Mouse (Mus musculus): ENCODE data around the gene Tnpo3. TPM values are rescaled to one million over a fixed set of nuclear protein-coding genes. Genes with fewer than 3 reads are reported as not detected.

Gene Tnpo3
- polyA plus RNA-seq, 1 experiment from 2014 or later: 85.4 TPM

DNA sequence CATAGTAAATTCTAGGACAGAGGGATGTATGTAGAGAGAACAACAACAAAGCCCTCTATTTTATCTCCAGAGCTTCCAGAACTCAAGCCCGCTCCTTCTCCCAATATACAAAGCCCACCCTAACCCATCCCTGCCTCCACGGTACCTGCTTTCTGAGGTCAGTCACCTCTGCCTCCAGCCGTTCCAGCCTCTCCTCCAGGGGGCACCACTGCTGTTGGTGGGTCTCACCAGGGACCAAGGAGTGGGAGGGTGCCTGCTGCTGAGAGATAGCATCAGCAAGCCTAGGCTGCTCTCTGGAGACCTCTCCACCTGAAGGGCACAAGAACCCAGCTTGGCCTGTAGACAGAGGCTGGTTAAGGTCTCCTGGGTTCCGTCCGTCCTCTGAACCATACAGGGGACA lies 104.2 kb downstream of the Tnpo3 start:
- Histone ChIP-seq H3K4me1 (replicated peaks; ENCODE audit: control insufficient read depth, insufficient read depth, low read length) (no peaks in the 10 kb centered on the region), H3K27me3 (ENCODE audit: control insufficient read depth, insufficient read depth, low read length) (peaks cover 34% of the 10 kb centered on the region), H3K27ac (no peak overlapping the region), H3K4me3 (replicated peaks; ENCODE audit: low read length) (no peak overlapping the region), H3K9me3 (ENCODE audit: control insufficient read depth, low read length) (no peaks in the 10 kb centered on the region), H3K4me2 (replicated peaks) (no peak overlapping the region), H3K36me3 (replicated peaks; ENCODE audit: control insufficient read depth, insufficient read depth) (no peaks in the 10 kb centered on the region), H3K9ac (no peak overlapping the region)
- WGBS: 91% methylated on average over 5 of the region's 5 CpGs
- no peak for DNase-seq (ENCODE audit: low spot score)
- no peak for ATAC-seq (ENCODE audit: low FRiP score)

DNA sequence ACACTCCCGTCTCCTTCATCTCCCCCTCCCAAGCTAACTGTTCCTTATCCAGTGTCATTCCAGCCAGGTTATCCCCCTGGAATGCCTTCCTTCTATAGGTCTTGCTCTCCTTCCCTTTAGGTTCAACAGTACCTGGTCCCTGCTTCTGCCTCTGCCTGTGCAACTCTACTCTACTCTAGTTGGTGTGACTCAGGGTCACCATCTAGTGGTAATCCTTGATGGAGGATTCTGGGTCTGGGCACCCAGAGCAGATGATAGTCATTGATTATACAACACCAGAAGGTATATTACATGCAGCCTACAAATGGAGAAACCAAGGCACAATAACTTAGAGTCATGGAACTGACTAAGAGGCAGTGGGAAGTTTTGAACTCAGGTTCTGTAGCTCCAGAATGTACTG lies 108.1 kb downstream of the Tnpo3 start:
- Histone ChIP-seq H3K36me3 (replicated peaks; ENCODE audit: control insufficient read depth, insufficient read depth) (no peaks in the 10 kb centered on the region), H3K4me1 (replicated peaks; ENCODE audit: control insufficient read depth, insufficient read depth, low read length) (no peaks in the 10 kb centered on the region), H3K4me3 (replicated peaks; ENCODE audit: low read length) (no peak overlapping the region), H3K27ac (no peak overlapping the region), H3K9ac (no peak overlapping the region), H3K9me3 (ENCODE audit: control insufficient read depth, low read length) (no peaks in the 10 kb centered on the region), H3K27me3 (ENCODE audit: control insufficient read depth, insufficient read depth, low read length) (peaks cover 27% of the 10 kb centered on the region), H3K4me2 (replicated peaks) (no peak overlapping the region)
- no peak for ATAC-seq (ENCODE audit: low FRiP score)
- WGBS: 100% methylated on average over 1 of the region's 1 CpGs
- DNase-seq (ENCODE audit: low spot score): no peak

GRCm38 (mm10) chr6:29500810-29501209 lies 108.9 kb downstream of the Tnpo3 start:
- Histone ChIP-seq H3K4me3 (replicated peaks; ENCODE audit: low read length) (no peak overlapping the region), H3K4me1 (replicated peaks; ENCODE audit: control insufficient read depth, insufficient read depth, low read length) (no peaks in the 10 kb centered on the region), H3K9me3 (ENCODE audit: control insufficient read depth, low read length) (no peaks in the 10 kb centered on the region), H3K27me3 (ENCODE audit: control insufficient read depth, insufficient read depth, low read length) (peaks cover 27% of the 10 kb centered on the region), H3K4me2 (replicated peaks) (no peak overlapping the region), H3K27ac (no peak overlapping the region), H3K9ac (no peak overlapping the region), H3K36me3 (replicated peaks; ENCODE audit: control insufficient read depth, insufficient read depth) (no peaks in the 10 kb centered on the region)
- no peak for DNase-seq (ENCODE audit: low spot score)
- WGBS: 92% methylated on average over 6 of the region's 6 CpGs
- no peak for ATAC-seq (ENCODE audit: low FRiP score)

DNA sequence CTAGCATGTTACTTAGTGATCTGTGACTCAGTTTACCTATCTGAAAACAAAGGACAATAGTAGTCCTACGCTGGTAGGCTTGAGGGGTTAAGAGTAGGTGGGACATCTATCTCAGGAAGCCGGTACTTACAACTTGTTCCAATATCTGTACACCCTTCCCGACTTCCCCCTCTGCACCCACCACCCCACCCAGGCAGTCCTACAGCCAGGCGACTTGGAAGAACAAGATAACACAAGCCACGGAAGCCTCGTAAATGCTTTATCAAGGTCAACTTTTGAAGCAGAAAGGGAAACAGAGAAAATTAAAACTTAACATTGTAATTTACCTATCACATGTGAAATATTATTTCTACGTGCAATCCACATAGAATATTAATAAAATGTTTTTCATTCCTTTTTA lies 109.5 kb downstream of the Tnpo3 start:
- H3K27me3 ChIP-seq (ENCODE audit: control insufficient read depth, insufficient read depth, low read length): peaks cover 30% of the 10 kb centered on the region
- H3K27ac ChIP-seq: no peak overlapping the region
- no peaks in the 10 kb centered on the region for H3K4me1 ChIP-seq (replicated peaks; ENCODE audit: control insufficient read depth, insufficient read depth, low read length)
- H3K9me3 ChIP-seq (ENCODE audit: control insufficient read depth, low read length): no peaks in the 10 kb centered on the region
- WGBS: 92% methylated on average over 7 of the region's 7 CpGs
- H3K4me3 ChIP-seq (replicated peaks; ENCODE audit: low read length): no peak overlapping the region
- DNase-seq (ENCODE audit: low spot score) (no peak), ATAC-seq (ENCODE audit: low FRiP score) (no peak)
- H3K9ac ChIP-seq: no peak overlapping the region
- no peak overlapping the region for H3K4me2 ChIP-seq (replicated peaks)
- no peaks in the 10 kb centered on the region for H3K36me3 ChIP-seq (replicated peaks; ENCODE audit: control insufficient read depth, insufficient read depth)

DNA sequence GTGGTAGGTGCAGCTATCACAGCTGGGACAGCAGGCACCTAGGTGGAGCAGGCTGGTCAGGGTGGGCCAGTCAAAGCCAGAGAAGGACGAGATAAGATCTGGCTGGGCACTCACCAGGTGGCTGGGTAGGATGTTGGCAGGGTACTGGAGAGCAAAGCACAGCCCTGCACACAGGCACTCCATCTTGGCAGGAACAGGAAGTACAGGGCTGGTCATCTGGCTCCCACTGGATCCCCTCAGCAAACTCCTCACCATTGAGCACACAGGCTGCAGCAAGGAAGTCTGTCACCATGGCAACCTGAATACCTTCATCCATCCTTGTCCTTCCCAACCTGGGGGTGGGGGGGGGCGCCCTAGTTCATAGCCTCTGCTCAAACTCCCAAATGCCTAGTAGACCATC lies 111.9 kb downstream of the Tnpo3 start:
- no peak overlapping the region for H3K27ac ChIP-seq
- ATAC-seq (ENCODE audit: low FRiP score): 0 out of 2 replicates have a peak, but pooled peaks have one; percentile 32
- H3K36me3 ChIP-seq (replicated peaks; ENCODE audit: control insufficient read depth, insufficient read depth): no peaks in the 10 kb centered on the region
- no peak for DNase-seq (ENCODE audit: low spot score)
- H3K9me3 ChIP-seq (ENCODE audit: control insufficient read depth, low read length): no peaks in the 10 kb centered on the region
- H3K4me1 ChIP-seq (replicated peaks; ENCODE audit: control insufficient read depth, insufficient read depth, low read length): no peaks in the 10 kb centered on the region
- H3K4me2 ChIP-seq (replicated peaks): no peak overlapping the region
- H3K27me3 ChIP-seq (ENCODE audit: control insufficient read depth, insufficient read depth, low read length): peaks cover 36% of the 10 kb centered on the region
- WGBS: 37% methylated on average over 2 of the region's 2 CpGs
- no peak overlapping the region for H3K9ac ChIP-seq
- H3K4me3 ChIP-seq (replicated peaks; ENCODE audit: low read length): no peak overlapping the region

GRCm38 (mm10) chr6:29496270-29496669 lies 113.4 kb downstream of the Tnpo3 start:
- peaks cover 36% of the 10 kb centered on the region for H3K27me3 ChIP-seq (ENCODE audit: control insufficient read depth, insufficient read depth, low read length)
- DNase-seq (ENCODE audit: low spot score): no peak

DNA sequence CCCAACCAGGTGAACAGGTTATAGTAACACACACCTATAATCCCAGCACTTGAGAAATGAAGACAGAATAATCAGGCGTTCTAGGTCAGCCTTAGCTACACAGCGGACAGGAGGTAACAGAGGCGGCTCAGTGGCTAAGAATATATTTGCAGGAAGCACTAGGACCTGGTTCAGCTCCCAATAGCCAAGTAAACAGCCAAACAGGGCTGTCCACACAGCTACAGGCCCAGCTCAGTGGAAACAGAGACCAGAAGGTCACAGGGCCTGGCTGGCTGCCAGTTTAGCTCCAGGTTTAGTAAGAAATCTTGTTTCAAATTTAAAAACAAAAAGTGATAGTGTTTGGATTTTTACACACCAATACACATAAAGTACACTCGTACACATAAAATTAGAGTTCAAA lies 115.6 kb downstream of the Tnpo3 start:
- Histone ChIP-seq H3K27ac (no peak overlapping the region), H3K4me2 (replicated peaks) (no peak overlapping the region), H3K36me3 (replicated peaks; ENCODE audit: control insufficient read depth, insufficient read depth) (no peaks in the 10 kb centered on the region), H3K4me3 (replicated peaks; ENCODE audit: low read length) (no peak overlapping the region), H3K9ac (no peak overlapping the region), H3K9me3 (ENCODE audit: control insufficient read depth, low read length) (no peaks in the 10 kb centered on the region), H3K4me1 (replicated peaks; ENCODE audit: control insufficient read depth, insufficient read depth, low read length) (no peaks in the 10 kb centered on the region), H3K27me3 (ENCODE audit: control insufficient read depth, insufficient read depth, low read length) (peaks cover 36% of the 10 kb centered on the region)
- no peak for ATAC-seq (ENCODE audit: low FRiP score)
- DNase-seq (ENCODE audit: low spot score): no peak
- WGBS: 85% methylated on average over 4 of the region's 4 CpGs

More at GRCm38 (mm10) chr6:29496270-29496669, 113.4 kb downstream of the Tnpo3 start:
- H3K4me2 ChIP-seq (replicated peaks): no peak overlapping the region
- no peak overlapping the region for H3K4me3 ChIP-seq (replicated peaks; ENCODE audit: low read length)
- H3K4me1 ChIP-seq (replicated peaks; ENCODE audit: control insufficient read depth, insufficient read depth, low read length): no peaks in the 10 kb centered on the region
- ATAC-seq (ENCODE audit: low FRiP score): peak; percentile 57; the same call in 1 of the 2 replicates
- no peaks in the 10 kb centered on the region for H3K36me3 ChIP-seq (replicated peaks; ENCODE audit: control insufficient read depth, insufficient read depth)
- H3K27ac ChIP-seq: no peak overlapping the region
- WGBS: 16% methylated on average over 25 of the region's 25 CpGs
- no peak overlapping the region for H3K9ac ChIP-seq
- no peaks in the 10 kb centered on the region for H3K9me3 ChIP-seq (ENCODE audit: control insufficient read depth, low read length)

Other genes with a start within 250 kb of the Tnpo3 start
- 0.46 and 0.48 TPM in 2 replicates for gene Opn1sw, start 221.4 kb downstream of the Tnpo3 start, polyA plus RNA-seq (2014; fragmentation: Nextera tagmentation; extraction: Ambion mirVana)
- gene Ccdc136, start 213.6 kb downstream of the Tnpo3 start, polyA plus RNA-seq (2014; fragmentation: Nextera tagmentation; extraction: Ambion mirVana): 53.2 and 55.7 TPM in 2 replicates
- gene Flnc, start 176.6 kb downstream of the Tnpo3 start, polyA plus RNA-seq (2014; fragmentation: Nextera tagmentation; extraction: Ambion mirVana): 4.8 and 6.8 TPM in 2 replicates
- 319 and 346 TPM in 2 replicates for gene Atp6v1f, start 142.2 kb downstream of the Tnpo3 start, polyA plus RNA-seq (2014; fragmentation: Nextera tagmentation; extraction: Ambion mirVana)
- gene Atp6v1fnb, start 138.4 kb downstream of the Tnpo3 start, polyA plus RNA-seq (2014; fragmentation: Nextera tagmentation; extraction: Ambion mirVana): 0.70 TPM in 1 of 2 replicates, not detected in the other
- 16.3 and 19.9 TPM in 2 replicates for gene Kcp, start 101.9 kb downstream of the Tnpo3 start, polyA plus RNA-seq (2014; fragmentation: Nextera tagmentation; extraction: Ambion mirVana)
- 1.5 and 1.7 TPM in 2 replicates for gene Irf5, start 83.3 kb downstream of the Tnpo3 start, polyA plus RNA-seq (2014; fragmentation: Nextera tagmentation; extraction: Ambion mirVana)
- gene Tspan33, start 84.3 kb upstream of the Tnpo3 start, polyA plus RNA-seq (2014; fragmentation: Nextera tagmentation; extraction: Ambion mirVana): 7.9 and 8.6 TPM in 2 replicates
- 13.9 and 15.6 TPM in 2 replicates for gene Smo, start 125.6 kb upstream of the Tnpo3 start, polyA plus RNA-seq (2014; fragmentation: Nextera tagmentation; extraction: Ambion mirVana)
- gene Ahcyl2, start 158.1 kb upstream of the Tnpo3 start, polyA plus RNA-seq (2014; fragmentation: Nextera tagmentation; extraction: Ambion mirVana): 24.2 and 27.1 TPM in 2 replicates

Data from hindbrain, embryonic 14.5 days (tissue).